Mouse (Mus musculus): ENCODE results near the gene Eno2. TPM values are rescaled to one million over a fixed set of nuclear protein-coding genes. Genes with fewer than 3 reads are reported as not detected.

Gene Eno2
- total and polyA plus RNA-seq, 3 experiments = 20.8 to 24.6 (median 23.6) TPM

DNA sequence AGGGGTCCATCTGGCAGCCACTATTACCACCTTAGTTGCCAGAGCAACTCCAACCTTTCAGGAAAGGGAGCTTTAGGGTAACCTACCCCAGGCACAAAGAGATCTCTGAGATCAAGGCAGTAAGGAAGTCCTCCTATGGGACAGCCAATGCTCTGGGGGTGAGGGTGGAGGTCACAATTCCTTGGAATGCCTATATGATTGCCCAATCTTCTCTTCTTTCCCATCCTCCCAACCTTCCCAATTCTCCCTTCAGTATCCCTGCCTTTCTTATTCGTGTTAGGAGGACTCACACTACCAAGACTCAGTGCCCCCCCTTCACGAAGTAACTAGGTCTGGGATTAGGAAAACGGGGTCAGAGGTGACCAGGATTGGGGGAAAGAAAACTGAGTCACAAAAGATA is 14.2 kb downstream of the Eno2 start:
- Histone ChIP-seq H3K4me1 (ENCODE audit: control insufficient read depth in 1 of 2, insufficient read depth in 2 of 2) (peaks cover 5 to 39% of the 10 kb centered on the region in 2 experiments), H3K9ac (ENCODE audit: insufficient read depth, low read depth) (peak overlapping the region; percentile 95)
- in situ Hi-C loops (cut with MboI; ENCODE audit: low pct_ligation_motif_present, low pct_unique_long_range_greater_than_20kb, low sequenced_read_pairs) = no loop called here

DNA sequence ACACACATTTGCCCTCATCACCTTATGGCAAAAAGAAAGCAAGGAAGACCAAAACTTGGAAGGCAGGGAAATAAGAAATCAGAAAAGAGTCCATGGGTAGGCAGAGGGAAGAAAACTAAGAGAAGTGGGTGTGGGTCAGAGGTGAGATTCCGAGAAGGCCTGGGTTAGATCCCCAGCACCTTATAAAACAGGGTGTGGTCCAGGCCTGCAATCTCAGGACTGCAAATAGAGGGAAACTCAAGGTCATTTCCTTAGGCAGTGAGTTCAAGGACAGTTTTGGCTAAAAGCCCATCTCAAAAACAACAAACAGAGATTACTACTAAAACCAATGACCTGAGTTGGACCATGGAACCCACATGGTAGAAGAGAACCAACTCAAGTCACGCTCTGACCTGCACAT is 15.6 kb downstream of the Eno2 start:
- H3K79me2 ChIP-seq (replicated peaks; ENCODE audit: control insufficient read depth, extremely low read depth, insufficient read depth, poor library complexity, severe bottlenecking) = peaks cover 8% of the 10 kb centered on the region; the same call in 1 of the 2 replicates
- H3K36me3 ChIP-seq (replicated peaks in 1 of 2; ENCODE audit: control insufficient read depth in 1 of 2, insufficient read depth in 1 of 2, low read length in 1 of 2) = peaks cover 3 to 41% of the 10 kb centered on the region in 2 experiments
- H3K4me1 ChIP-seq (ENCODE audit: control insufficient read depth in 1 of 2, insufficient read depth in 2 of 2) = peaks cover 5 to 35% of the 10 kb centered on the region in 2 experiments
- no peak overlapping the region for H3K27ac ChIP-seq (ENCODE audit: insufficient read depth, low read depth)
- no peak overlapping the region for H3K9ac ChIP-seq (ENCODE audit: insufficient read depth, low read depth)
- dilution Hi-C loops (cut with MboI; ENCODE audit: extremely low pct_ligation_motif_present, extremely low pct_unique_long_range_greater_than_20kb, low sequenced_read_pairs) = no loop called here
- in situ Hi-C loops (cut with MboI; ENCODE audit: low pct_ligation_motif_present, low pct_unique_long_range_greater_than_20kb, low sequenced_read_pairs) = no loop called here
- no peak for DNase-seq (ENCODE audit: extremely low read depth)
- no peak overlapping the region for H3K4me2 ChIP-seq (ENCODE audit: insufficient read depth, low read depth, poor library complexity, severe bottlenecking)
- H3K4me3 ChIP-seq (replicated peaks in 1 of 3; ENCODE audit: low read depth in 2 of 3, low read length in 2 of 3, poor library complexity in 1 of 3) = no peak overlapping the region
- H3K27me3 ChIP-seq (replicated peaks) = no peaks in the 10 kb centered on the region
- TF ChIP-seq MEF2A (IDR thresholded peaks at IDR 0.05; ENCODE audit: borderline replicate concordance, low read depth, low read length) = no peak
- no peak for TF ChIP-seq HCFC1 (IDR thresholded peaks at IDR 0.05; ENCODE audit: low read depth, low read length)
- TF ChIP-seq RAD21 (IDR thresholded peaks at IDR 0.05; ENCODE audit: low read depth, low read length) = no peak
- TF ChIP-seq JUN (IDR thresholded peaks at IDR 0.05; ENCODE audit: insufficient read depth, low read depth, low read length) = no peak
- TF ChIP-seq MYC (IDR thresholded peaks at IDR 0.05; ENCODE audit: low read depth, low read length) = no peak
- TF ChIP-seq KAT2A (IDR thresholded peaks at IDR 0.05; ENCODE audit: insufficient replicate concordance, low read length) = no peak
- TF ChIP-seq SIN3A (IDR thresholded peaks at IDR 0.05; ENCODE audit: low read length) = no peak
- TF ChIP-seq ZC3H11A (IDR thresholded peaks at IDR 0.05; ENCODE audit: low read depth, low read length) = no peak
- no peak for TF ChIP-seq TCF12 (IDR thresholded peaks at IDR 0.05; ENCODE audit: low read depth, low read length)
- TF ChIP-seq SMC3 (IDR thresholded peaks at IDR 0.05; ENCODE audit: low read depth, low read length) = no peak
- TF ChIP-seq MAX (IDR thresholded peaks at IDR 0.05; ENCODE audit: low read length) = no peak
- no peak for TF ChIP-seq ETS1 (conservative IDR thresholded peaks at IDR 0.05; ENCODE audit: low read depth, low read length)
- no peak for TF ChIP-seq CTCF (conservative IDR thresholded peaks at IDR 0.05 in 1 of 2, IDR thresholded peaks at IDR 0.05 in 1 of 2; ENCODE audit: low read depth in 2 of 2, low read length in 2 of 2)
- TF ChIP-seq NRF1 (IDR thresholded peaks at IDR 0.05; ENCODE audit: low read depth, low read length) = no peak
- TF ChIP-seq USF2 (conservative IDR thresholded peaks at IDR 0.05; ENCODE audit: low read depth, low read length) = no peak
- no peak for TF ChIP-seq MXI1 (IDR thresholded peaks at IDR 0.05; ENCODE audit: low read depth, low read length)
- no peak for TF ChIP-seq NELFE (IDR thresholded peaks at IDR 0.05; ENCODE audit: low read depth, low read length)
- no peak for TF ChIP-seq MAFK (IDR thresholded peaks at IDR 0.05; ENCODE audit: insufficient replicate concordance, low read length)
- H3K9me3 ChIP-seq (replicated peaks; ENCODE audit: low read length) = no peaks in the 10 kb centered on the region

More for the DNA sequence above, 14.2 kb downstream of the Eno2 start:
- no peaks in the 10 kb centered on the region for H3K9me3 ChIP-seq (replicated peaks; ENCODE audit: low read length)
- H3K79me2 ChIP-seq (replicated peaks; ENCODE audit: control insufficient read depth, extremely low read depth, insufficient read depth, poor library complexity, severe bottlenecking) = peaks cover 8% of the 10 kb centered on the region; the same call in 1 of the 2 replicates
- TF ChIP-seq RAD21 (IDR thresholded peaks at IDR 0.05; ENCODE audit: low read depth, low read length) (no peak), MAX (IDR thresholded peaks at IDR 0.05; ENCODE audit: low read length) (no peak), MYC (IDR thresholded peaks at IDR 0.05; ENCODE audit: low read depth, low read length) (no peak), ZMIZ1 (IDR thresholded peaks at IDR 0.05; ENCODE audit: low read depth, low read length) (no peak), IRF4 (IDR thresholded peaks at IDR 0.05; ENCODE audit: low read depth, low read length) (no peak), UBTF (IDR thresholded peaks at IDR 0.05; ENCODE audit: low read depth, low read length) (no peak), MEF2A (IDR thresholded peaks at IDR 0.05; ENCODE audit: borderline replicate concordance, low read depth, low read length) (no peak), NELFE (IDR thresholded peaks at IDR 0.05; ENCODE audit: low read depth, low read length) (no peak), USF1 (IDR thresholded peaks at IDR 0.05; ENCODE audit: low read depth, low read length) (no peak), NRF1 (IDR thresholded peaks at IDR 0.05; ENCODE audit: low read depth, low read length) (no peak), ELF1 (IDR thresholded peaks at IDR 0.05; ENCODE audit: low read depth, low read length) (no peak), CTCF (conservative IDR thresholded peaks at IDR 0.05 in 1 of 2, IDR thresholded peaks at IDR 0.05 in 1 of 2; ENCODE audit: low read depth in 2 of 2, low read length in 2 of 2) (no peak), HCFC1 (IDR thresholded peaks at IDR 0.05; ENCODE audit: low read depth, low read length) (no peak), MAFK (IDR thresholded peaks at IDR 0.05; ENCODE audit: insufficient replicate concordance, low read length) (no peak)
- peaks cover 3 to 37% of the 10 kb centered on the region in 2 experiments for H3K36me3 ChIP-seq (replicated peaks in 1 of 2; ENCODE audit: control insufficient read depth in 1 of 2, insufficient read depth in 1 of 2, low read length in 1 of 2)
- peak overlapping the region; percentile 79 for H3K4me2 ChIP-seq (ENCODE audit: insufficient read depth, low read depth, poor library complexity, severe bottlenecking)
- H3K4me3 ChIP-seq (replicated peaks in 1 of 3; ENCODE audit: low read depth in 2 of 3, low read length in 2 of 3, poor library complexity in 1 of 3) = peak overlapping the region; percentile 66 to 95 (median 66)
- no peaks in the 10 kb centered on the region for H3K27me3 ChIP-seq (replicated peaks)
- H3K27ac ChIP-seq (ENCODE audit: insufficient read depth, low read depth) = no peak overlapping the region
- DNase-seq (ENCODE audit: extremely low read depth) = no peak
- dilution Hi-C loops (cut with MboI; ENCODE audit: extremely low pct_ligation_motif_present, extremely low pct_unique_long_range_greater_than_20kb, low sequenced_read_pairs) = no loop called here
